Mouse (Mus musculus): ENCODE results near the gene Chrm4. TPM values are rescaled to one million over a fixed set of nuclear protein-coding genes. Genes with fewer than 3 reads are reported as not detected.

Chrm4 gene
- total RNA-seq, 1 experiment from 2014 or later, result not detected

- ATAC-seq (replicated peaks in 1 of 2; ENCODE audit: insufficient read depth in 1 of 2, low FRiP score in 2 of 2, low TSS enrichment in 1 of 2, low read depth in 1 of 2, poor library complexity in 2 of 2, severe bottlenecking in 2 of 2), result peak; percentile 69 to 83
Measured at GRCm38 (mm10) chr2:91972121-91972566, 45.1 kb downstream of the Chrm4 start.

DNA sequence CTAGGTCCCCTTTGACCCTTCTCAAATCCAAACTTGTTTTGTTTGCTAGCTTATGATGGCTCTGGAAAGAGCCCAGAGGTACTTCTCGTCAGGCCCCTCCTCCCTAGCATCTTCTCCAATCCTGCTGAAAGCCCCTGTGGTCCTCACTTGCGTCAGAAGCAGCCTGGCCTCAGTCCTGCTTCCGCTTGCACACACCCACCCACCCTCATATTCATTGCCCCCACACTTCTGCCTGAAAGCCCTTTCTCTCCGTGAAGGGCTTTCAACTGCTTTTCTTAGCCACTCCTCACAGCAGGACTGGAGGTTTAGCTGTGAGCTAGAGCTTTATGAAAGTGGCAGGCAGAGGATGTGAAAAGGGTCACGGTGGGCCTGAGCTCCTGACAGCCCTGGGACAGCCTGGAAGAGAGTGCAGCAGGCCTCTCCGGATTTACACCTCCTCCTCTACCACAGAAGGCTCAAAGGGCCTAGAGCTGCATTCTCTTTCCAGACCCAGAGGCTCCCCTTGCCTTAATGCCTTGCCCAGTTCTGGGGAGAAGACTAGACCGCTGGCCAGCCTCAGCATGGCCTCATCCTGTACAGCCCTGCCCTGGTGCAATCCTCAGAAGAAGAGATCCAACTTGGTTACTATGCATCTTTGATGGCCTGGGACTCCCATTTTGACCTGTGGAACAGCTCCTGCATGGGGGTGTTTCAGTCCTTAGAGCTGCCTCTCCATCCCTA, 46.5 kb downstream of the Chrm4 start:
- ATAC-seq (replicated peaks in 1 of 2; ENCODE audit: insufficient read depth in 1 of 2, low FRiP score in 2 of 2, low TSS enrichment in 1 of 2, low read depth in 1 of 2, poor library complexity in 2 of 2, severe bottlenecking in 2 of 2), result no peak

DNA sequence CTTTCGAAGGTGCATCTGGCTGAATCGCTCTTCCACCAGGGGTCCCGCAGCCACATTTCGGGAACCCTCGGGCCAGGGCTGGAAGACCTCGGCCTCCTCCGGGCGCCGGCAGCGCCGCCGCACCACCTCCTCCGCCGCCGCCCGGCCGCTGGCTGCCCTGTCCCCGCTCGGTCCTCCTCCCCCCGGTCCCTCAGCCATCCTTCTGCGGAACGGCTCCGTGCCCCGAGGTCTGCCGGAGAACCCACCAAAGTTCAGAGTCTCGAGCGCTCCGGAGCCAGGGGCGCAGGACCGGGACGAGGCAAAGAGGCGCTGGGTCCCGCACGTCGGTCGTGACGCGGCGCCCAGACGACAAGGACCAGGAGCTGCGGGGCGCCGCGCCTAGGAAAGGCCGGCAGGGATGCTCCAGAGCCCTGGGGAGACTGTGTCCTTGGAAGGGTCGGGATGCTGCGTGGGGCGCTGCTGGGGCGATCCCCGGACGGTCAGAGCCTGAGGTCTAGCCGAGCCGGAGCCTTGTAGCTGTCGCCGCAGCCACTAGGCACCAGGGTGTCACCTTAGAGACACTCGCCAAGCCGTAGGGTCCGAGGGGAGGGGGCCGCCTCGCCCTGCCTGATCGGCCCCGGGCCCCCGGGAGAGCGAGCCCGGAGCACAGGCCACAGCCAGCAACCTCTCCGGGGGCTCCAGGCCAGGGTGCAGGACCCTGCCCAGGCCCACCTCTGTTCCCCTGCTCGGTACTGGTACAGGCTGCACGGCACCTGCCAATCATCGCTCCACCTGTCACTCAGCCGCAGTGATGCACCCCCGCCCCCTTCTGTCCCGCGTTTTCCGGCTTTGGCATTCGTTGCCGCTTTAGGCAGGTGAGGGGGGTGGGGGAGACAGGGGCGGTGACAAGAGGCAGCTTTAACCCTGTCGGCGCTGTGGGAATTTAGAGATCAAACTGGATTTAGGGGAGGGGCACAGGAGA, 48.8 kb downstream of the Chrm4 start, which contains the start of gene Dgkz:
TSS of gene Dgkz (minus strand) at position 284 of the 961 bp plus-strand sequence.
- ATAC-seq (replicated peaks in 1 of 2; ENCODE audit: insufficient read depth in 1 of 2, low FRiP score in 2 of 2, low TSS enrichment in 1 of 2, low read depth in 1 of 2, poor library complexity in 2 of 2, severe bottlenecking in 2 of 2), result no peak

DNA sequence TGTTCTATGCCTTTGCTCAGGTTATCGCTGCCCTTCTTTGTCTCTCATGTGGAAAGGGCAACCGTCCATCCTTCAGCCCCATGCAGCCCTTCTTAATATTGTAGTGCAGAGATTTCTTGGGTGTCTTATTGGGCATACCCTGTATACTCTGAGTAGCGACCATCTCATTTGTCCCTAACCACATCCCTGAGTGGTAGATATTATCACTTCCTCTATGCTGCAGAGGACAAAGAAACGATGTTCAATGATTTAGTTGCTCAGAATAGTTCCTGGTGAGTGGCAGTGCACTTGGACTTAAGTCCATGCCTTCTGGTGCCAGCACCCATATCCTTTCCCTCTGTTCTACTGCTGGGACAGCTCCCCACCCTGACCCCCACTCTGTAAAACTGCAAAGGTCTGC, 50.9 kb downstream of the Chrm4 start:
- peak; percentile 19 to 50; a peak in 2 of 4 replicates for ATAC-seq (replicated peaks in 1 of 2; ENCODE audit: insufficient read depth in 1 of 2, low FRiP score in 2 of 2, low TSS enrichment in 1 of 2, low read depth in 1 of 2, poor library complexity in 2 of 2, severe bottlenecking in 2 of 2)

Other genes with a start within 250 kb of the Chrm4 start
- 9.3 and 12.0 TPM in 2 replicates for gene Atg13, start 216.7 kb upstream of the Chrm4 start, total RNA-seq (2017)
- 18.9 and 32.3 TPM in 2 replicates for gene Harbi1, start 216.4 kb upstream of the Chrm4 start, total RNA-seq (2017)
- gene Ambra1, start 197.1 kb upstream of the Chrm4 start, total RNA-seq (2017), result 19.8 and 40.4 TPM in 2 replicates
- gene Mdk, start 5.0 kb downstream of the Chrm4 start, total RNA-seq (2017), result 2.0 TPM in 1 of 2 replicates, not detected in the other
- gene Gm9821, start 18.5 kb downstream of the Chrm4 start, total RNA-seq (2017), result 0.25 and 1.0 TPM in 2 replicates
- gene Dgkz, start 48.6 kb downstream of the Chrm4 start, total RNA-seq (2017), result 78.3 and 145 TPM in 2 replicates
- gene Creb3l1, start 97.3 kb downstream of the Chrm4 start, total RNA-seq (2017), result not detected in 2 replicates
- 52.3 and 64.3 TPM in 2 replicates for gene Phf21a, start 165.9 kb downstream of the Chrm4 start, total RNA-seq (2017)